Mouse (Mus musculus) ES-Bruce4 (cell line): ENCODE measurements around the gene Vcl. TPM values are rescaled to one million over a fixed set of nuclear protein-coding genes. Genes with fewer than 3 reads are reported as not detected.

ENCODE experiments used
- H3K27ac ChIP-seq: 2 replicates; pipeline ENCODE4 v1.5.1; 2012; ENCODE audit warnings: low read length, inconsistent platforms; ENCODE audit not compliant: insufficient read depth
- H3K27me3 ChIP-seq: 2 replicates; pipeline ENCODE4 v1.6.1; 2012; ENCODE audit warnings: mild to moderate bottlenecking, low read length, inconsistent platforms; ENCODE audit not compliant: control insufficient read depth, poor library complexity, insufficient read depth, severe bottlenecking
- H3K36me3 ChIP-seq: 2 replicates; pipeline ENCODE4 v1.6.1; 2012; ENCODE audit warnings: inconsistent platforms, mild to moderate bottlenecking, low read length, moderate library complexity; ENCODE audit not compliant: control insufficient read depth, poor library complexity, insufficient read depth, severe bottlenecking
- H3K4me1 ChIP-seq: one replicate; pipeline ENCODE4 v1.8.1; 2011; ENCODE audit warnings: low read length; ENCODE audit not compliant: control insufficient read depth, insufficient read depth
- H3K4me3 ChIP-seq: 2 replicates; pipeline ENCODE4 v1.5.1; 2011; ENCODE audit warnings: low read depth, mild to moderate bottlenecking, low read length
- H3K9ac ChIP-seq: 2 replicates; pipeline ENCODE4 v1.6.1; 2012; ENCODE audit warnings: low read depth, mild to moderate bottlenecking, inconsistent platforms; ENCODE audit not compliant: poor library complexity, severe bottlenecking
- H3K9me3 ChIP-seq: replicated peaks from 2 replicates; pipeline ENCODE4 v1.6.1; 2012; ENCODE audit warnings: mild to moderate bottlenecking, low read length, inconsistent platforms; ENCODE audit not compliant: control insufficient read depth, poor library complexity, insufficient read depth, severe bottlenecking
- CTCF ChIP-seq: IDR thresholded peaks from one replicate; pipeline ENCODE4 v1.8.1; 2011; ENCODE audit warnings: low read depth, low read length
- EP300 ChIP-seq: IDR thresholded peaks from 2 replicates; pipeline ENCODE4 v1.6.1; 2011; ENCODE audit warnings: low read depth, low read length; ENCODE audit not compliant: insufficient read depth
- POLR2A ChIP-seq: IDR thresholded peaks from one replicate; pipeline ENCODE4 v1.8.1; 2011; ENCODE audit warnings: low read length; ENCODE audit not compliant: insufficient read depth
- polyA plus RNA-seq: library from polyadenylated mRNA; stranded (reverse); fragments of >200 nt; gene quantifications from 2 replicates; pipeline ENCODE4 v1.2.4, GENCODE M21; 2011; ENCODE audit warnings: low read depth; ENCODE audit not compliant: missing spikeins, insufficient read depth, insufficient read length

The Vcl gene
- polyA plus RNA-seq, 1 experiment, result 123 TPM

GRCm38 (mm10) chr14:20985482-20985881, 56.3 kb downstream of the Vcl start:
- no peak overlapping the region for H3K9ac ChIP-seq
- no peaks in the 10 kb centered on the region for H3K4me1 ChIP-seq
- H3K4me3 ChIP-seq, result no peak overlapping the region
- TF ChIP-seq EP300, result no peak
- TF ChIP-seq CTCF, result no peak
- TF ChIP-seq POLR2A, result no peak
- H3K9me3 ChIP-seq, result no peaks in the 10 kb centered on the region
- H3K27ac ChIP-seq, result no peak overlapping the region
- H3K27me3 ChIP-seq, result no peaks in the 10 kb centered on the region
- H3K36me3 ChIP-seq, result no peaks in the 10 kb centered on the region; the same call in 1 of the 2 replicates

GRCm38 (mm10) chr14:20991492-20991891, 62.3 kb downstream of the Vcl start:
- H3K9me3 ChIP-seq, result no peaks in the 10 kb centered on the region
- TF ChIP-seq CTCF, result no peak
- H3K36me3 ChIP-seq, result peaks cover 2% of the 10 kb centered on the region; the same call in 1 of the 2 replicates
- H3K4me1 ChIP-seq, result no peaks in the 10 kb centered on the region
- H3K4me3 ChIP-seq, result no peak overlapping the region
- no peak overlapping the region for H3K9ac ChIP-seq
- H3K27me3 ChIP-seq, result no peaks in the 10 kb centered on the region
- H3K27ac ChIP-seq, result no peak overlapping the region

GRCm38 (mm10) chr14:20993067-20993691, 64.0 kb downstream of the Vcl start:
- Histone ChIP-seq H3K9ac (no peak overlapping the region), H3K27ac (no peak overlapping the region), H3K36me3 (peaks cover 2% of the 10 kb centered on the region; the same call in 1 of the 2 replicates), H3K9me3 (no peaks in the 10 kb centered on the region), H3K27me3 (no peaks in the 10 kb centered on the region), H3K4me3 (no peak overlapping the region), H3K4me1 (no peaks in the 10 kb centered on the region)
- TF ChIP-seq CTCF (no peak), EP300 (no peak), POLR2A (no peak)

- Histone ChIP-seq H3K4me1 (no peaks in the 10 kb centered on the region), H3K9me3 (no peaks in the 10 kb centered on the region), H3K9ac (no peak overlapping the region), H3K36me3 (0 out of 2 replicates have a peak, but pooled peaks cover 2% of the 10 kb centered on the region), H3K27ac (no peak overlapping the region), H3K27me3 (no peaks in the 10 kb centered on the region), H3K4me3 (no peak overlapping the region)
- TF ChIP-seq CTCF (no peak), POLR2A (no peak), EP300 (no peak)
Observed at GRCm38 (mm10) chr14:20994475-20994874, 65.3 kb downstream of the Vcl start.

- H3K4me3 ChIP-seq, result no peak overlapping the region
- H3K9me3 ChIP-seq, result no peaks in the 10 kb centered on the region
- H3K27ac ChIP-seq, result no peak overlapping the region
- no peaks in the 10 kb centered on the region for H3K4me1 ChIP-seq
- TF ChIP-seq POLR2A, result no peak
- no peak for TF ChIP-seq CTCF
- H3K9ac ChIP-seq, result no peak overlapping the region
- no peaks in the 10 kb centered on the region for H3K27me3 ChIP-seq
- 0 out of 2 replicates have a peak, but pooled peaks cover 2% of the 10 kb centered on the region for H3K36me3 ChIP-seq
Observed at GRCm38 (mm10) chr14:20995497-20995896, 66.3 kb downstream of the Vcl start.

- peaks cover 2% of the 10 kb centered on the region; the same call in 1 of the 2 replicates for H3K36me3 ChIP-seq
- H3K27me3 ChIP-seq, result no peaks in the 10 kb centered on the region
- no peaks in the 10 kb centered on the region for H3K9me3 ChIP-seq
- H3K4me1 ChIP-seq, result no peaks in the 10 kb centered on the region
- H3K4me3 ChIP-seq, result no peak overlapping the region
- no peak overlapping the region for H3K27ac ChIP-seq
- TF ChIP-seq CTCF (no peak), EP300 (no peak), POLR2A (no peak)
- H3K9ac ChIP-seq, result no peak overlapping the region
Observed at GRCm38 (mm10) chr14:20996361-20996760, 67.2 kb downstream of the Vcl start.
